Mouse (Mus musculus) cerebellum, postnatal 14 days (tissue): ENCODE data around the gene Gm21852.
"Not testable (repeated sequence)": the region's sequence is repeated elsewhere in the genome, so short reads cannot be mapped to it uniquely, and the experiment has no call there.

ENCODE experiments used
- DNase-seq, 2 experiments: peaks; one replicate each; pipeline ENCODE4 v3.0.0; 2021; ENCODE audit warnings: mixed read lengths in 2 of 2

Gene Gm21852

GRCm38 (mm10) chrY:40651896-40652295, at the start of gene Gm21852:
Gene Gm21852, minus strand, starts transcription at chrY:40651996.
- DNase-seq, result not testable (repeated sequence)
